Mouse (Mus musculus) kidney, adult 2 months (tissue): ENCODE measurements around the gene Stx5a.

Experiments
- CTCF ChIP-seq: fragments of 200-500 bp; conservative IDR thresholded peaks from 2 replicates; pipeline ENCODE4 v1.5.1; 2011; ENCODE audit warnings: low read depth, mild to moderate bottlenecking, control low read depth, low read length, moderate library complexity, mixed read lengths; ENCODE audit not compliant: insufficient read depth, insufficient read length
- POLR2A ChIP-seq: fragments of 200-500 bp; IDR thresholded peaks from one replicate; pipeline ENCODE4 v1.6.1; 2011; ENCODE audit warnings: low read depth, low read length, control low read depth

DNA sequence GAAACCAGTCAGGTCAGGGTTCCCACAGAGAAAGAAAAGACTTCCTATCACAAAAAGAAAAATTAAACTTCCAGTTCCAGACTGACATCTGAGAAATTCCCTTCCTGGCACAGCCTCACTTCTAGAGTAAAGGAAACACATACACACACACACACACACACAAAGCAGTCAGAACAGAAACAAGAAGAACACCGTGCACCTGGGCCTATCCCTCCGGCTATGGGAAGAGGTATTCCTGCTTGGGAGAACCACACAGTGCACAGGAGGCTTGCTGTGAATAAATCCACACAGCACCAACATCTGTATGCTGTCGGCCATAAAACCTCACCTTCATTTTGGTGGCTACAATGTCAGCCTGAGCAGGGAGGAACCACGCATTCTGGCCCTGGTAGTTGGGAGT is 29.7 kb upstream of the Stx5a start:
- TF ChIP-seq CTCF (no peak), POLR2A (no peak)
